Mouse (Mus musculus) adrenal gland, postnatal 4 days (tissue): Measurements from ENCODE around the gene Hist1h2ao. TPM values are rescaled to one million over a fixed set of nuclear protein-coding genes. Genes with fewer than 3 reads are reported as not detected.
"Not testable (repeated sequence)": the region's sequence is repeated elsewhere in the genome, so short reads cannot be mapped to it uniquely, and the experiment has no call there.

ENCODE experiments used
- DNase-seq, 2 experiments: peaks; one replicate each; pipeline ENCODE4 v3.0.0; 2021 to 2022; ENCODE audit warnings: low spot score in 2 of 2, mixed read lengths in 2 of 2
- total RNA-seq, 2 experiments: library from RNA; stranded (reverse); gene quantifications; 2 replicates each; pipeline ENCODE4 v1.2.3; 2021

Hist1h2ao gene
- total RNA-seq, 2 experiments from 2014 or later = 477 to 608 TPM

GRCm38 (mm10) chr13:21803058-21803457 is 7.2 kb upstream of the Hist1h2ao start:
- not testable (repeated sequence) for DNase-seq

- not testable (repeated sequence) for DNase-seq
Measured at GRCm38 (mm10) chr13:21811074-21811473, 809 bp downstream of the Hist1h2ao start.

- not testable (repeated sequence) for DNase-seq
Measured at GRCm38 (mm10) chr13:21811539-21811938, 1.3 kb downstream of the Hist1h2ao start, which contains the start of gene Hist1h4m. Hist1h4m (plus strand) TSS chr13:21811746.

GRCm38 (mm10) chr13:21812092-21812491 is 1.8 kb downstream of the Hist1h2ao start:
- DNase-seq = not testable (repeated sequence)

- not testable (repeated sequence) for DNase-seq
Measured at GRCm38 (mm10) chr13:21820082-21820890, 10.0 kb downstream of the Hist1h2ao start.

GRCm38 (mm10) chr13:21828511-21828910 is 18.2 kb downstream of the Hist1h2ao start:
- DNase-seq = no peak

- no peak for DNase-seq
Measured at GRCm38 (mm10) chr13:21830344-21830743, 20.1 kb downstream of the Hist1h2ao start.

GRCm38 (mm10) chr13:21831418-21832394 is 21.4 kb downstream of the Hist1h2ao start, which contains the start of gene Hist1h4n:
Hist1h4n (minus strand) TSS chr13:21832196.
- not testable (repeated sequence) for DNase-seq

GRCm38 (mm10) chr13:21833461-21833860 is 23.2 kb downstream of the Hist1h2ao start, which contains the start of the genes Hist1h2ap and Hist1h2br:
Hist1h2ap (minus strand) TSS chr13:21833507.
Hist1h2br (plus strand) TSS chr13:21833743.
- not testable (repeated sequence) for DNase-seq

- not testable (repeated sequence) for DNase-seq
Measured at GRCm38 (mm10) chr13:21840508-21840907, 30.2 kb downstream of the Hist1h2ao start.

- not testable (repeated sequence) for DNase-seq
Measured at GRCm38 (mm10) chr13:21846356-21846755, 36.1 kb downstream of the Hist1h2ao start.

GRCm38 (mm10) chr13:21847883-21848282 is 37.6 kb downstream of the Hist1h2ao start:
- DNase-seq = no peak

GRCm38 (mm10) chr13:21850696-21851095 is 40.4 kb downstream of the Hist1h2ao start:
- DNase-seq = not testable (repeated sequence)

- no peak for DNase-seq
Measured at GRCm38 (mm10) chr13:21852215-21852945, 42.1 kb downstream of the Hist1h2ao start.

GRCm38 (mm10) chr13:21855146-21855545 is 44.9 kb downstream of the Hist1h2ao start:
- DNase-seq = no peak

GRCm38 (mm10) chr13:21855698-21856162 is 45.5 kb downstream of the Hist1h2ao start:
- DNase-seq = no peak
